Comparison of ENCODE assay signal across 23 mouse cellular contexts in the genomic region with DNA sequence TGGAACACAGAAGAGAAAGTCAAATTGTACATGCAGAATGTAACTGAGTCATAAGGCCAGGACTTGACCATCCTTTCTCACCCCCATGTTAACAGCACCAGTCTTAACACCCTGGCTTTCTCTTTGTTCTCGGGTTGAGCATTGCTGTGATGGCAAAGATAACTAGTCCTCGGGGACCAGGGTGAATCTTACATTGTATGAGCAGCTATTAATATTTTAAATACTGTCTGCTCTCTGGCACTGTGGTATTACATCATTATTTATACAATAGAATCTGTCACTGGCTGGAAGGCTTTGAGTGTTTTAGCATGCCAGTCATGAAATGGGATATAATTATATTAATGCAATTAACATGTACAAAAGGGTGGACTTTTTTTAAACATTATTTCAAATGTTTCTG.
DNase-seq lines count a peak whose midpoint lies in the region; ATAC-seq and TF ChIP-seq lines count a peak whose summit lies in the region.
"Had no signal": no experiment of that assay in that cellular context is flagged by ENCODE, and none has a peak within 500 bp of the region (broad histone marks: within the 10 kb centered on the region; RNA-seq: fewer than 3 reads in every experiment).

No protein-coding gene starts in this region.

- H3K4me1 ChIP-seq in neural tube, embryonic 11.5 days (ENCODE audit: control insufficient read depth, insufficient read depth, low read length) = no peaks in the 10 kb centered on the region
- peaks cover 8% of the 10 kb centered on the region; the same call in 1 of the 2 replicates for H3K4me1 ChIP-seq in neural tube, embryonic 15.5 days
- H3K4me1 ChIP-seq in hindbrain, postnatal 0 days (ENCODE audit: insufficient read depth, low read length) = no peaks in the 10 kb centered on the region; the same call in 1 of the 2 replicates
- H3K4me1 ChIP-seq: embryonic facial prominence, embryonic 15.5 days; limb, embryonic 13.5 days; liver, embryonic 15.5 days; stomach, embryonic 15.5 days had no signal

- H3K4me2 ChIP-seq in neural tube, embryonic 11.5 days (ENCODE audit: low read depth) = no peak overlapping the region
- H3K4me2 ChIP-seq in neural tube, embryonic 15.5 days = no peak overlapping the region
- H3K4me2 ChIP-seq in hindbrain, postnatal 0 days (ENCODE audit: low read depth, low read length) = no peak overlapping the region
- H3K4me2 ChIP-seq: embryonic facial prominence, embryonic 15.5 days; heart, embryonic 13.5 days; limb, embryonic 13.5 days; liver, embryonic 15.5 days; stomach, embryonic 15.5 days had no signal

- ATAC-seq in neural tube, embryonic 11.5 days (ENCODE audit: insufficient read depth, low FRiP score, low TSS enrichment) = peak; percentile 45; the same call in 1 of the 2 replicates
- ATAC-seq in neural tube, embryonic 15.5 days (ENCODE audit: low FRiP score) = no peak
- ATAC-seq in hindbrain, postnatal 0 days = peak; percentile 29; the same call in 1 of the 2 replicates
- ATAC-seq: CD4-positive, CD25-positive, alpha-beta regulatory T cell, adult 4 months; intestine, embryonic 16.5 days had no signal

- H3K36me3 ChIP-seq in neural tube, embryonic 11.5 days (ENCODE audit: control insufficient read depth, insufficient read depth, low read length) = no peaks in the 10 kb centered on the region
- H3K36me3 ChIP-seq in neural tube, embryonic 15.5 days = no peaks in the 10 kb centered on the region
- peaks cover 4% of the 10 kb centered on the region; the same call in 1 of the 2 replicates for H3K36me3 ChIP-seq in hindbrain, postnatal 0 days (ENCODE audit: insufficient read depth, low read length)
- H3K36me3 ChIP-seq: embryonic facial prominence, embryonic 15.5 days; G1E; heart, embryonic 13.5 days; limb, embryonic 13.5 days; liver, embryonic 15.5 days; stomach, embryonic 15.5 days had no signal

- no peak overlapping the region for H3K27ac ChIP-seq in neural tube, embryonic 11.5 days (ENCODE audit: low read depth, low read length)
- no peak overlapping the region for H3K27ac ChIP-seq in neural tube, embryonic 15.5 days (replicated peaks)
- H3K27ac ChIP-seq in hindbrain, postnatal 0 days = no peak overlapping the region
- H3K27ac ChIP-seq: embryonic facial prominence, embryonic 15.5 days; heart, embryonic 13.5 days; kidney, postnatal 0 days; limb, embryonic 13.5 days; liver, embryonic 15.5 days; stomach, embryonic 15.5 days had no signal

- no peaks in the 10 kb centered on the region for H3K9me3 ChIP-seq in neural tube, embryonic 11.5 days (ENCODE audit: control insufficient read depth, low read length)
- no peaks in the 10 kb centered on the region for H3K9me3 ChIP-seq in neural tube, embryonic 15.5 days (replicated peaks)
- no peaks in the 10 kb centered on the region for H3K9me3 ChIP-seq in hindbrain, postnatal 0 days (ENCODE audit: low read length)
- H3K9me3 ChIP-seq: embryonic facial prominence, embryonic 15.5 days; heart, embryonic 13.5 days; limb, embryonic 13.5 days; liver, embryonic 15.5 days; stomach, embryonic 15.5 days had no signal

- H3K27me3 ChIP-seq in neural tube, embryonic 11.5 days (ENCODE audit: control insufficient read depth, insufficient read depth, low read length) = no peaks in the 10 kb centered on the region
- H3K27me3 ChIP-seq in neural tube, embryonic 15.5 days (replicated peaks) = no peaks in the 10 kb centered on the region
- H3K27me3 ChIP-seq in hindbrain, postnatal 0 days (ENCODE audit: insufficient read depth, low read length) = no peaks in the 10 kb centered on the region
- H3K27me3 ChIP-seq: embryonic facial prominence, embryonic 15.5 days; heart, embryonic 13.5 days; limb, embryonic 13.5 days; liver, embryonic 15.5 days; stomach, embryonic 15.5 days had no signal

- WGBS in neural tube, embryonic 11.5 days = 39% methylated on average over 2 of the region's 2 CpGs
- 30% methylated on average over 2 of the region's 2 CpGs for WGBS in neural tube, embryonic 15.5 days
- WGBS in hindbrain, postnatal 0 days = 25% methylated on average over 2 of the region's 2 CpGs

- peak; percentile 3 for DNase-seq in embryo, embryonic 10.5 days (ENCODE audit: low spot score)
- DNase-seq in embryo, embryonic 10 days (ENCODE audit: low spot score) = no peak
- DNase-seq in neural tube, embryonic 11.5 days (ENCODE audit: low spot score) = no peak
- DNase-seq in hindbrain, postnatal 0 days (ENCODE audit: low spot score) = no peak
- DNase-seq in retina, embryonic 14.5 days (ENCODE audit: low spot score) = peak; percentile 62
- DNase-seq in layer of hippocampus, postnatal 14 days (ENCODE audit: low spot score in 2 of 2) = no peak
- no peak for DNase-seq in kidney, postnatal 36 days
- DNase-seq: adrenal gland, adult 8-10 months; cerebellum, adult 11 months; heart, postnatal 36 days; lung, postnatal 14 days; spleen, adult 18-20 months; thymus, adult 2 months had no signal

- H3K4me3 ChIP-seq in neural tube, embryonic 11.5 days (ENCODE audit: low read depth, low read length) = no peak overlapping the region
- H3K4me3 ChIP-seq in neural tube, embryonic 15.5 days (replicated peaks) = no peak overlapping the region
- H3K4me3 ChIP-seq in hindbrain, postnatal 0 days (ENCODE audit: low read length) = no peak overlapping the region
- H3K4me3 ChIP-seq: embryonic facial prominence, embryonic 15.5 days; heart, embryonic 13.5 days; limb, embryonic 13.5 days; liver, embryonic 15.5 days; stomach, embryonic 15.5 days had no signal

- TF ChIP-seq CTCF in hindbrain, postnatal 0 days (IDR thresholded peaks at IDR 0.05; ENCODE audit: low read depth) = no peak

- no peak overlapping the region for H3K9ac ChIP-seq in neural tube, embryonic 11.5 days (ENCODE audit: low read length)
- no peak overlapping the region for H3K9ac ChIP-seq in neural tube, embryonic 15.5 days (replicated peaks)
- no peak overlapping the region for H3K9ac ChIP-seq in hindbrain, postnatal 0 days (replicated peaks; ENCODE audit: low read length)
- H3K9ac ChIP-seq: embryonic facial prominence, embryonic 15.5 days; heart, embryonic 13.5 days; limb, embryonic 13.5 days; liver, embryonic 15.5 days; stomach, embryonic 15.5 days had no signal

Comparison
In these comparisons a context has a peak if more than half of its experiments do, and no peak if none do; other contexts are left out.
1. DNase-seq: peak in embryo, embryonic 10.5 days (single experiment) and retina, embryonic 14.5 days (single experiment); none in embryo, embryonic 10 days (single experiment), neural tube, embryonic 11.5 days (single experiment), hindbrain, postnatal 0 days (single experiment), layer of hippocampus, postnatal 14 days (0 of 2) and kidney, postnatal 36 days (0 of 2).